Mouse (Mus musculus) testis, adult 2 months (tissue): Measurements from ENCODE around the gene Ctnnb1. TPM values are rescaled to one million over a fixed set of nuclear protein-coding genes. Genes with fewer than 3 reads are reported as not detected.

Experiments
- H3K27ac ChIP-seq: fragments of 200-500 bp; 2 replicates; pipeline ENCODE4 v1.5.1; 2012; ENCODE audit warnings: low read depth, low read length; ENCODE audit not compliant: control insufficient read depth, insufficient read depth
- H3K27me3 ChIP-seq: fragments of 200-500 bp; 2 replicates; pipeline ENCODE4 v1.6.1; 2012; ENCODE audit warnings: mild to moderate bottlenecking, low read length, moderate library complexity; ENCODE audit not compliant: control insufficient read depth, insufficient read depth
- H3K36me3 ChIP-seq: fragments of 200-500 bp; 2 replicates; pipeline ENCODE4 v1.6.1; 2012; ENCODE audit warnings: mild to moderate bottlenecking, low read length; ENCODE audit not compliant: control insufficient read depth, insufficient read depth
- H3K4me1 ChIP-seq: fragments of 200-500 bp; 2 replicates; pipeline ENCODE4 v1.6.1; 2012; ENCODE audit warnings: low read length; ENCODE audit not compliant: control insufficient read depth, insufficient read depth
- H3K4me3 ChIP-seq: fragments of 200-500 bp; 2 replicates; pipeline ENCODE4 v1.5.1; 2012; ENCODE audit warnings: low read depth, mild to moderate bottlenecking, low read length, moderate library complexity, mixed read lengths; ENCODE audit not compliant: control insufficient read depth
- CTCF ChIP-seq: fragments of 200-500 bp; IDR thresholded peaks from 2 replicates; pipeline ENCODE4 v1.5.1; 2012; ENCODE audit warnings: low read depth, mild to moderate bottlenecking, inconsistent platforms, low read length, moderate library complexity; ENCODE audit not compliant: control insufficient read depth, insufficient read depth, insufficient replicate concordance
- POLR2A ChIP-seq: fragments of 200-500 bp; IDR thresholded peaks from 2 replicates; pipeline ENCODE4 v1.6.1; 2012; ENCODE audit warnings: low read depth, mild to moderate bottlenecking, inconsistent platforms, low read length, moderate library complexity; ENCODE audit not compliant: control insufficient read depth
- polyA plus RNA-seq: library from polyadenylated mRNA; depleted of rRNA; stranded (reverse); fragments of >200 nt; gene quantifications from 2 replicates; pipeline ENCODE4 v1.2.3, GENCODE M21; 2012

Ctnnb1 gene
- polyA plus RNA-seq, 1 experiment, result 41.4 TPM

GRCm38 (mm10) chr9:120926939-120927606 lies 1.9 kb upstream of the Ctnnb1 start:
- H3K36me3 ChIP-seq, result no peaks in the 10 kb centered on the region
- TF ChIP-seq CTCF (no peak), POLR2A (no peak)
- no peak overlapping the region for H3K27ac ChIP-seq
- H3K27me3 ChIP-seq, result no peaks in the 10 kb centered on the region
- peaks cover 9% of the 10 kb centered on the region for H3K4me1 ChIP-seq
- no peak overlapping the region for H3K4me3 ChIP-seq

- TF ChIP-seq CTCF (no peak), POLR2A (no peak)
- H3K36me3 ChIP-seq, result no peaks in the 10 kb centered on the region
- peak overlapping the region; percentile 77; the same call in 1 of the 2 replicates for H3K27ac ChIP-seq
- peak overlapping the region; percentile 82 for H3K4me3 ChIP-seq
- H3K4me1 ChIP-seq, result peaks cover 8% of the 10 kb centered on the region
- no peaks in the 10 kb centered on the region for H3K27me3 ChIP-seq
Observed at GRCm38 (mm10) chr9:120930021-120930420, 1.0 kb downstream of the Ctnnb1 start.

GRCm38 (mm10) chr9:120930811-120931210 lies 1.8 kb downstream of the Ctnnb1 start:
- Histone ChIP-seq H3K36me3 (no peaks in the 10 kb centered on the region), H3K4me3 (peak overlapping the region; percentile 82; the same call in 1 of the 2 replicates), H3K27me3 (no peaks in the 10 kb centered on the region), H3K27ac (no peak overlapping the region), H3K4me1 (peaks cover 13% of the 10 kb centered on the region)
- TF ChIP-seq CTCF (no peak), POLR2A (no peak)

GRCm38 (mm10) chr9:120932371-120932770 lies 3.4 kb downstream of the Ctnnb1 start:
- no peak for TF ChIP-seq POLR2A
- no peak for TF ChIP-seq CTCF
- Histone ChIP-seq H3K4me3 (peak overlapping the region; percentile 86), H3K4me1 (peaks cover 15% of the 10 kb centered on the region), H3K27ac (no peak overlapping the region), H3K36me3 (no peaks in the 10 kb centered on the region), H3K27me3 (no peaks in the 10 kb centered on the region)

- Histone ChIP-seq H3K36me3 (no peaks in the 10 kb centered on the region), H3K4me1 (peaks cover 15% of the 10 kb centered on the region), H3K4me3 (peak overlapping the region; percentile 86), H3K27me3 (no peaks in the 10 kb centered on the region), H3K27ac (peak overlapping the region; percentile 81)
- TF ChIP-seq POLR2A (peak; percentile 99), CTCF (no peak)
Observed at GRCm38 (mm10) chr9:120932797-120933586, 4.0 kb downstream of the Ctnnb1 start.

GRCm38 (mm10) chr9:120933587-120933885 lies 4.5 kb downstream of the Ctnnb1 start:
- Histone ChIP-seq H3K4me1 (peaks cover 15% of the 10 kb centered on the region), H3K36me3 (no peaks in the 10 kb centered on the region), H3K27me3 (no peaks in the 10 kb centered on the region), H3K4me3 (peak overlapping the region; percentile 98), H3K27ac (peak overlapping the region; percentile 81)
- TF ChIP-seq CTCF (no peak), POLR2A (no peak)

GRCm38 (mm10) chr9:120933886-120934758 lies 5.1 kb downstream of the Ctnnb1 start:
- Histone ChIP-seq H3K36me3 (no peaks in the 10 kb centered on the region), H3K4me3 (peak overlapping the region; percentile 98), H3K27me3 (no peaks in the 10 kb centered on the region), H3K27ac (peak overlapping the region; percentile 81), H3K4me1 (peaks cover 15% of the 10 kb centered on the region)
- no peak for TF ChIP-seq POLR2A
- no peak for TF ChIP-seq CTCF
